Mouse (Mus musculus) embryonic facial prominence, embryonic 13.5 days (tissue): ENCODE results near the gene Snx15. TPM values are rescaled to one million over a fixed set of nuclear protein-coding genes. Genes with fewer than 3 reads are reported as not detected.

ENCODE experiments used
- ATAC-seq: fragments of 200-750 bp; cut with Nextera tagmentation; 2 replicates; pipeline ENCODE4 v1.8.0; 2017; ENCODE audit warnings: low read depth; ENCODE audit not compliant: insufficient number of reproducible peaks, insufficient read depth, low FRiP score, low TSS enrichment
- H3K27ac ChIP-seq: fragments of 300-500 bp; sonication (generic); 2 replicates; pipeline ENCODE4 v1.5.1; 2015; ENCODE audit warnings: moderate library complexity, mild to moderate bottlenecking, inconsistent platforms
- H3K27me3 ChIP-seq: fragments of 300-500 bp; sonication (generic); 2 replicates; pipeline ENCODE4 v1.6.1; 2015; ENCODE audit warnings: mild to moderate bottlenecking, inconsistent platforms
- H3K36me3 ChIP-seq: fragments of 300-500 bp; sonication (generic); 2 replicates; pipeline ENCODE4 v1.6.1; 2015; ENCODE audit warnings: mild to moderate bottlenecking, inconsistent platforms
- H3K4me1 ChIP-seq: fragments of 300-500 bp; sonication (generic); 2 replicates; pipeline ENCODE4 v1.6.1; 2015; ENCODE audit warnings: inconsistent platforms
- H3K4me2 ChIP-seq: fragments of 300-500 bp; sonication (generic); 2 replicates; pipeline ENCODE4 v1.6.1; 2015; ENCODE audit warnings: moderate library complexity, mild to moderate bottlenecking, inconsistent platforms
- H3K4me3 ChIP-seq: fragments of 300-500 bp; sonication (generic); 2 replicates; pipeline ENCODE4 v1.5.1; 2015; ENCODE audit warnings: mild to moderate bottlenecking, inconsistent platforms
- H3K9ac ChIP-seq: fragments of 300-500 bp; sonication (generic); 2 replicates; pipeline ENCODE4 v1.6.1; 2015; ENCODE audit warnings: mild to moderate bottlenecking, inconsistent platforms
- H3K9me3 ChIP-seq: fragments of 300-500 bp; sonication (generic); 2 replicates; pipeline ENCODE4 v1.6.1; 2016; ENCODE audit warnings: inconsistent platforms
- WGBS: fragments of 180-500 bp; shearing (Covaris S2); methylation state at CpG from one replicate; pipeline ENCODE4 v1.1.7; 2015; ENCODE audit warnings: mixed read lengths; 5-methylcytosine and 5-hydroxymethylcytosine counted together
- polyA plus RNA-seq: library from polyadenylated mRNA; unstranded; fragments of >200 nt; fragmentation: Nextera tagmentation; extraction: Ambion mirVana; gene quantifications from 2 replicates; pipeline ENCODE4 v1.2.1, GENCODE M21; 2015

Gene Snx15
- polyA plus RNA-seq = 38.0 and 38.3 TPM in 2 replicates

DNA sequence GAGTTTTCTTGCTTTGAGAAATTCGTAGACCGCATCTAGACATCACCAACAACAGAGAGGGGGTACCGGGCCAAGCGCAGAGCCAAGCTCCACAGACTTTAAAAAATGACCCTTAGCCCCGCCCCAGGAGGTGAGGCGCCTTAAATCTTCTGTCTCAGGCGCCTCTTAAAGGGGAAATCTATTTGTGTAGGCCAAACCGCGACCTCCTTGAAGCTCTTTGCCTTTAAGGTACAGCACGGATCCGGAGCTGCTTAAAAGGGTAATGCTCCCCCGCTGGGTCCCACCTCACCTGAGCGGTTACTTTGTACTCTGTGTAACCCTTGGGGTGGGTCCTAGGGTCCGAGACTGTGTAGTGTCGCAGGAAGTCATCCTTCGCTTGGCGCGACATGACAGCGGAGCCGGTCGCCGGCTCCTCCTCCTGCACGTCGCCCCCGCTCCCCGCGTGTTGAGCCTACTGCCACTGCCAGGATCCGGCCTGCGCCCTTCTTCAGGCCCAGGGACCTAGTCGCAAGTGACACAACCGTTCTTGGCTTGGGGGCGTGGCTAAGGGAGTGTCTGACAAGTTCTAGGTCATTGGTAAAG lies at the start of gene Snx15:
Snx15 (minus strand) TSS at position 545 of the 582 bp plus-strand sequence.
- under 1% methylated on average over 32 of the region's 32 CpGs for whole genome bisulfite sequencing

DNA sequence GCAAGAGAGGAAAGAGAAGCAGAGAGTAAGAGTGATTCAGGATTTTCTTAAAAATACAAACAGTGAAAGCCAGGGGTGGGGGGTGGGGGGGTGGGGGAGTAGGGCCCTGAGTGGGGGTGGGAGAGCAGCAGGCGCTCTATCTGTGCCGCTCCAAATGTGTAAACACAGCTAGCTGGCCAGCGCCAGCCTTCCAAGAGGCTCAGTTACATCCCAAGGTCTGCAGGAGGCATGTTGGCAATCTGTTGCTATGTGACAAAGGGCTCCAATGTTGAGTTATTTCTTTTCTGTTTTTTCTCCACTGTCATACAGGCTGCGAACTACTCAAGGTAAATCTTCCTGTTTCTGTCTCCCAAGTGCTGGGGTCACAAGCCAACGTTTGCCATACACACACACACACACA lies 46.7 kb upstream of the Snx15 start:
- no peak for ATAC-seq
- Histone ChIP-seq H3K4me3 (no peak overlapping the region), H3K36me3 (no peaks in the 10 kb centered on the region), H3K27me3 (no peaks in the 10 kb centered on the region), H3K4me2 (no peak overlapping the region), H3K9me3 (no peaks in the 10 kb centered on the region), H3K9ac (no peak overlapping the region), H3K27ac (no peak overlapping the region), H3K4me1 (no peaks in the 10 kb centered on the region)
- WGBS = 40% methylated on average over 5 of the region's 5 CpGs

More for the DNA sequence above, at the start of gene Snx15:
- peaks cover 4% of the 10 kb centered on the region; the same call in 1 of the 2 replicates for H3K36me3 ChIP-seq
- peak within 1 kb of the TSS; percentile 94 for H3K27ac ChIP-seq
- H3K27me3 ChIP-seq = no peaks in the 10 kb centered on the region
- no peaks in the 10 kb centered on the region for H3K9me3 ChIP-seq
- ATAC-seq = peak; percentile 90
- peak within 1 kb of the TSS; percentile 74 for H3K9ac ChIP-seq
- peaks cover 16% of the 10 kb centered on the region for H3K4me1 ChIP-seq
- peak within 1 kb of the TSS; percentile 59 for H3K4me3 ChIP-seq
- peak within 1 kb of the TSS; percentile 61 for H3K4me2 ChIP-seq

DNA sequence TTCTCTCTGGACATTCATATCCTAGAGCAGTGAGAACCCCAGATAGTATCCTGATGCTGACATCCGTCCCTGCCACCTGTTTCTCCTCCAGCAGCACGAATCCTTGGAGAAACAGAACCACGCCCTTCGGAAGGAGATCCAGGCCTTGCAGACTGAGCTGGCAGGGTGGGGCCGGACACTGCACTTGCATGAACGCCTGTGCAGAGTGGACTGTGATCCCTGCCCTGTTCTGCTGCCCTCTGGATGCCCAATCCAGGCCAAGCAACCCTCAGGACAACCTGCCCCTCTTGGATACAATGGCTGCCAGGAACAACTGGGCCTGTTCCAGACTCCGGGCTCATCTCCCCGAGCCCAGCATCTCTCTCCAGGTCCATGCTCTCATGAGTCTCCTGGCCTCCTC lies 43.1 kb upstream of the Snx15 start:
- 80% methylated on average over 8 of the region's 8 CpGs for WGBS
- H3K9me3 ChIP-seq = no peaks in the 10 kb centered on the region
- H3K27me3 ChIP-seq = no peaks in the 10 kb centered on the region
- no peak overlapping the region for H3K27ac ChIP-seq
- ATAC-seq = no peak
- H3K9ac ChIP-seq = no peak overlapping the region
- H3K4me1 ChIP-seq = no peaks in the 10 kb centered on the region
- no peaks in the 10 kb centered on the region for H3K36me3 ChIP-seq
- no peak overlapping the region for H3K4me3 ChIP-seq
- H3K4me2 ChIP-seq = no peak overlapping the region

DNA sequence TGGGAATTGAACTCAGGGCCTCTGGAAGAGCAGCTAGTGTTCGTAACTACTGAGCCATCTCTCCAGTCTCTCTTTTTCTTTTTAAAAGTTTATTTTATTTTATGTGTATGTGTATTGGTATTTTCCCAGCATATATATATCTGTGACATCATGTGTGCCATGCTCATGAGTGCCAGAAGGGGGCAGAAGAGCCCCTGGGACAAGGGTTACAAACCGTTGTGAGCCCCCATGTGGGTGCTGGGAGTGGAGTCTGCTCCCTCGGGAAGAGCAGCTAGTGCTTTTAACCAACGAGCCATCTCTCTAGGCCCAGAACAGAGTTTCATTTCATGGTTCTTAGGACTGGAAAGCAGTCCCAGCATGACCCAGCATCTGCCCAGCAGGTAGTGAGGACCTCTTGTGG lies 38.6 kb upstream of the Snx15 start:
- no peaks in the 10 kb centered on the region for H3K27me3 ChIP-seq
- H3K4me2 ChIP-seq = no peak overlapping the region
- no peaks in the 10 kb centered on the region for H3K9me3 ChIP-seq
- 69% methylated on average over 4 of the region's 4 CpGs for WGBS
- H3K27ac ChIP-seq = no peak overlapping the region
- no peaks in the 10 kb centered on the region for H3K4me1 ChIP-seq
- no peak overlapping the region for H3K9ac ChIP-seq
- H3K4me3 ChIP-seq = no peak overlapping the region
- no peaks in the 10 kb centered on the region for H3K36me3 ChIP-seq
- ATAC-seq = no peak

DNA sequence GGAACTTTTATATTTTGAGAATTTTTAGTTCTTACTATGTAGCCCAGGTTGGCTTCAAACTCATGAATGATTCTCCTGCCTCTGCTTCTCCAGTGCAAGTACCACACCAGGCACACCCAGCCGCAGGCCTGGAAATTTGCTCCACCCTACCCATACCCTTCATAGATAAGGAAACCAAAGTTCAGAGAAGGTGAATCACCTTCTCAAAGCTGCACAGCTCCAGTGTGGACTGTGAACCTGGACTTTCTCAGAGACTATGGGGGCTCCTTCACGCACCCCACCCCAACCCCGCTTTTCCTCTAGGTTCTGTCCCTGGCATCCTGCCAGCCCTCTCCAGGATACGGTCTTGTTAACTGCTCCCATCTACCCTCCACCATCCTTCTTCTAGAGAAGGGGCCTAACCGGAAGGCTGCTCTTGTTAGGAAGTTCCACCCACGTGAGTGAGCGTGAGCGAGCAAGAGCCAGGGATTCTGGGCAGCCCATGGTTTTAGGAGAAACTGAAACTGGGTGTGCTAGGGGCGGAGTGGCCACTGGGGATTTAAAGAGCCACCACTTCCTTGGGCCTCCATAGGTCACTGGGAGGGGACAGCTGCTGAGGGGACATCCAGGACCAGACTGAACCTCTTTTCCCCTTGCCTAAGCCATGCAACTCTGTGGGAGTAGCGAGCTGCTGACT lies 35.9 kb upstream of the Snx15 start:
- Histone ChIP-seq H3K9ac (no peak overlapping the region), H3K27me3 (no peaks in the 10 kb centered on the region), H3K27ac (no peak overlapping the region), H3K4me2 (no peak overlapping the region), H3K4me3 (no peak overlapping the region), H3K9me3 (no peaks in the 10 kb centered on the region), H3K4me1 (no peaks in the 10 kb centered on the region), H3K36me3 (no peaks in the 10 kb centered on the region)
- 70% methylated on average over 10 of the region's 10 CpGs for WGBS
- no peak for ATAC-seq

DNA sequence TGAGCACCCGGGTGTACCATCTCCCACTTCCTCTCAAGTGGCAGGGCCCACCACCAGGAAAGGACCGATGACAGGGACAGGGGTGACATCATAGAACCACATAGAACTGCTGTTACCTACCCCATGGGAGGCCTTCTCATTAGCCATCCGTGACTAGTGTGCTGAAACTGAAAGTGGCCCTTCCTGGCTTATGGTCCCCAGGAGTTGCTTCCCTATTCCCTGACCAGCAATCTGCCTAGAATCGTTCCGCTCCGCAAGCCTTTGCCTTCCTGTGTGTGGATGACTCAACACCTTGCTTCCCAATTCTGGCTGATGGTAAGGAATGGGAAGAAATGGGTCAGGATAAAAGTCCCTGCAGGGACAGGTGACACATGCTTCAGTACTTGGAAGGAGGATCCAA lies 29.1 kb upstream of the Snx15 start:
- no peak overlapping the region for H3K4me3 ChIP-seq
- no peak overlapping the region for H3K4me2 ChIP-seq
- no peak for ATAC-seq
- no peaks in the 10 kb centered on the region for H3K27me3 ChIP-seq
- no peaks in the 10 kb centered on the region for H3K4me1 ChIP-seq
- no peaks in the 10 kb centered on the region for H3K9me3 ChIP-seq
- H3K36me3 ChIP-seq = no peaks in the 10 kb centered on the region
- no peak overlapping the region for H3K9ac ChIP-seq
- no peak overlapping the region for H3K27ac ChIP-seq
- 74% methylated on average over 6 of the region's 6 CpGs for WGBS

DNA sequence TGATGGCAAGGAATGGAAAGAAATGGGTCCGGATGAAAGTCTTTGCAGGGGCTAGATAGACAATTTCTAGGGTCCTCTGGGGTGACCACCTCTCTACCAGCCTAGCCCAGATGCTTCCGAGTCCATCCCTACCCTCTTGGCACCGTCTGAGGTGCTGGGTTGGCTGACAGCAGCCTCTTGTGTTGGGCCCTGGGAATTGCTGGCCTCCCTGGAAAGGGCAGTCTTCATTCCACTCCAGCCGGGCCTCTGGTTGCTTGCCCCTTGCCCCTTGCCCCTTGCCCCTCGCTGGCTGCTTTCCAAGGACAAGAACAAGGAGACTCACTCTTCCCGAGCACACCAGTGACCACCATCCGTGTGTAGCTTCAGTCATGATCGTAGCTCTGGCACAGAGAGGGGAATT lies 28.3 kb upstream of the Snx15 start:
- H3K4me1 ChIP-seq = no peaks in the 10 kb centered on the region
- no peak overlapping the region for H3K9ac ChIP-seq
- no peaks in the 10 kb centered on the region for H3K36me3 ChIP-seq
- WGBS = 53% methylated on average over 8 of the region's 8 CpGs
- ATAC-seq = no peak
- no peak overlapping the region for H3K27ac ChIP-seq
- no peaks in the 10 kb centered on the region for H3K27me3 ChIP-seq
- no peak overlapping the region for H3K4me2 ChIP-seq
- H3K9me3 ChIP-seq = no peaks in the 10 kb centered on the region
- no peak overlapping the region for H3K4me3 ChIP-seq

DNA sequence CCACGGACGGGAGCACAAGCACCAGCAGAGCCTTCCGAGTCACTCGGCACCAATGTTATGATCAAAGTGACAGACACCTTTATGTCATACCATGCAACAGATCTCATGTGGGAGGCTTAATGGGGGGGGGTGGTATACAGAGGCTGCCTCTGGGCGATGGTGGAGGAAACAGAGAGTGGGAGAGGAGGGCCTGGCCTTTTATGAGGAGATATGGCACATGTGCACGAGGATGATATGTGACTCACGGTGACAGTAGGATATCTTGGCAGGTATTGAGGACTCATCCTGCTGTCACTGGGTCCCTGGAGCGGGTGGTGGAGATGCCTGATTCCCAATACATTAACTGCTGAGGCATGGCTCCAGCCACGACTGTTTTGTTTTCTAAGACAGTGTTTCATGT lies 27.1 kb upstream of the Snx15 start:
- no peak for ATAC-seq
- H3K9ac ChIP-seq = no peak overlapping the region
- no peaks in the 10 kb centered on the region for H3K27me3 ChIP-seq
- no peak overlapping the region for H3K4me3 ChIP-seq
- H3K4me2 ChIP-seq = no peak overlapping the region
- H3K4me1 ChIP-seq = no peaks in the 10 kb centered on the region
- WGBS = 89% methylated on average over 9 of the region's 9 CpGs
- H3K27ac ChIP-seq = no peak overlapping the region
- no peaks in the 10 kb centered on the region for H3K9me3 ChIP-seq
- H3K36me3 ChIP-seq = no peaks in the 10 kb centered on the region

DNA sequence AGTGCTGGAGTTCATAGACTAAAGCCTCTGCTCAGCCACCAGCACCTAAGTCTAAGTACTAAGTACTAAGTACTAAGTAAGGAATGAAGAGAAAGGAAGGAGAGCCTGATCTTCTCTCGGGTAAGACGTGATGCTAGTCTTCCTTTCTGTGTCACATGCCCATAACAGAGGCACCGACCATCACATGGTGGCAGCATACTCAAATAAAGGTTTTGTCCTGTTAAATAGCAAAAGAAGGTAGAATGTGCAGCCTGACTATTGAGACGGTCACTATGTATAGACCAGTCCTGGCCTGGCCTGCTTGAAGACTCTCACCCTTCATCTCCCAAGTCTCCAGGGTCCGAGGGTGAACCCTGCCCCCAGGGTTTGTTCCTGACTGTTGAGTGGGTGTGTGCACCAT lies 16.7 kb upstream of the Snx15 start:
- Histone ChIP-seq H3K4me2 (no peak overlapping the region), H3K9ac (no peak overlapping the region), H3K36me3 (no peaks in the 10 kb centered on the region), H3K27ac (no peak overlapping the region), H3K9me3 (no peaks in the 10 kb centered on the region), H3K4me1 (peaks cover 5% of the 10 kb centered on the region), H3K27me3 (no peaks in the 10 kb centered on the region), H3K4me3 (no peak overlapping the region)
- no peak for ATAC-seq
- WGBS = 80% methylated on average over 5 of the region's 5 CpGs

DNA sequence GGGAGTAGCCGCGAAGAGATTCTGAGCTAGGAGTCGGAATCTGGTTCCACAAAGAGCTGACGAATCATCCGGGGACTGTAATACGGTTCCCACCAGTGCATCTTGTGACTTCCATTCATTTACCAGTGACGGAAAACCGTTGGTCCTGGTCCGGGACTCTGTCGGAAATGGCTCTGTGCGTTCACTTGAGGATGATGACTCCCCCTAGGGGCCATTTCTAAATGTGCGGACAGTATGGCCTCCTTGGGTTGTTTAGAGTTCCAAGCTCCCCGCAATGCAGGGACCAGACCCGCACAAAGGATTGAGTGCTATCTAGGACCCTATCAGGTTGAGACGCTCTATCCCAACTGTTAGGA lies 13.3 kb upstream of the Snx15 start, which contains the start of gene Arl2:
Arl2 (minus strand) TSS at position 155 of the 356 bp plus-strand sequence.
- under 1% methylated on average over 15 of the region's 15 CpGs for WGBS

DNA sequence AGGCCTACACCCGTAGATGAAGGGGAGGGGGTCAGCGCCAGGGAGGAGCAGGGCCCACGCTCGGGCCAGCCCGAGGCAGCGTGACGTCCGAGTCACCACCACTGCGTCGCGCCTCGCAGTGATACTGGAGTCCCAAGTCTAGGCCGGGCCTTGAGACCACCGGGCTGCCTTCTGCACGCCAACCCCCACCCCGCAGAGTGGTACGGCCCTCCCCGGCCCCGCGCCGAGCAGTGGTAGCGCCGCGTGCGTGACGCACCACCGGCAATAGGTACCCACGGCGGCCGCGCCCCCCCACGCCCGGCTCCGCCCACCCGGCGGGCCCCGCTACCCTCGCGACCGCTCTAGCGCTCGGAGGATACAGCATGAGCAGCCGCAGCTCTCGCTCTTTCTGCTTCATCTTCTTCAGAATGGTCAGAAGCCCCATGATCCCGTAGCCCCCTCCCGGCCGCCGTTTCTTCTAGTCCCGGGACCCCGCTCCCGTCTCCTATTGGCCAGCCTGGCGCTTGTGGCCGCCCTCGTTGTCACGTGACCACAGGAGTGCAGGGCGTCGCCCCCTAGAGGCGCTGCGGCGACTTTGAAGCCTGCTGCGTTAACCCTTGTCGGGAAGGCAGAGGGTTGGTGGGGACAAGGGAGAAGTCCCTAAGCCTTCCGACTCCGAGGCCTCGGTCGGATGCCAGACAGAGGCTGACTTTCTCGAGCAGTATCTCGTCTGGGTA lies 12.7 kb upstream of the Snx15 start, which contains the start of gene Batf2:
Batf2 (plus strand) TSS at position 306 of the 716 bp plus-strand sequence.
- H3K27ac ChIP-seq = peak within 1 kb of the TSS; percentile 97
- H3K4me2 ChIP-seq = peak within 1 kb of the TSS; percentile 78
- no peaks in the 10 kb centered on the region for H3K9me3 ChIP-seq
- no peaks in the 10 kb centered on the region for H3K27me3 ChIP-seq
- H3K4me3 ChIP-seq = peak within 1 kb of the TSS; percentile 67
- under 1% methylated on average over 67 of the region's 68 CpGs for WGBS
- peaks cover 20% of the 10 kb centered on the region for H3K36me3 ChIP-seq
- H3K9ac ChIP-seq = peak within 1 kb of the TSS; percentile 86
- ATAC-seq = peak; percentile 90
- H3K4me1 ChIP-seq = peaks cover 10% of the 10 kb centered on the region

More for the DNA sequence above, 13.3 kb upstream of the Snx15 start, which contains the start of gene Arl2:
- no peaks in the 10 kb centered on the region for H3K9me3 ChIP-seq
- H3K4me3 ChIP-seq = peak within 1 kb of the TSS; percentile 67
- peak within 1 kb of the TSS; percentile 97 for H3K27ac ChIP-seq
- ATAC-seq = peak; percentile 64
- H3K9ac ChIP-seq = peak within 1 kb of the TSS; percentile 86
- peak within 1 kb of the TSS; percentile 78 for H3K4me2 ChIP-seq
- H3K4me1 ChIP-seq = peaks cover 10% of the 10 kb centered on the region
- H3K27me3 ChIP-seq = no peaks in the 10 kb centered on the region
- peaks cover 14% of the 10 kb centered on the region for H3K36me3 ChIP-seq

DNA sequence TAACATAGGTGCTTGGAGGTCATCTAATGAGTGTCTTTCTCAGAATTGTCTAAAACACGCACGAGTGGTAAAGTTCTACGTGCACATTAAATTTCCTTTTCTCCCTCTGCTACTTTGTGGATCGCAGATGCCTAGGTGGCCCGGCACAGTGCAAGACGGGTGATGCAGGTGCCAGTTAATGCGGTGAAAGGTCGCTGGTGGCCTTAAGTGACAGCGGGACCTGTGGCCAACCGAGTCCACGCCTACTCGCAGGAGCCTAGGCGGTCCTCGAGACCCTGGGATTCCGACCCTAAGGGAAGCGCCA lies 12.2 kb upstream of the Snx15 start:
- ATAC-seq = no peak
- WGBS = 8% methylated on average over 16 of the region's 16 CpGs
- Histone ChIP-seq H3K36me3 (peaks cover 25% of the 10 kb centered on the region), H3K4me1 (peaks cover 10% of the 10 kb centered on the region), H3K4me3 (peak overlapping the region; percentile 67), H3K4me2 (peak overlapping the region; percentile 78), H3K9ac (peak overlapping the region; percentile 86), H3K9me3 (no peaks in the 10 kb centered on the region), H3K27ac (peak overlapping the region; percentile 97), H3K27me3 (no peaks in the 10 kb centered on the region)
